Mouse (Mus musculus): ENCODE measurements around the gene Gm37240. TPM values are rescaled to one million over a fixed set of nuclear protein-coding genes. Genes with fewer than 3 reads are reported as not detected.

Gm37240 gene
- total and polyA plus RNA-seq, 3 experiments, result not detected

DNA sequence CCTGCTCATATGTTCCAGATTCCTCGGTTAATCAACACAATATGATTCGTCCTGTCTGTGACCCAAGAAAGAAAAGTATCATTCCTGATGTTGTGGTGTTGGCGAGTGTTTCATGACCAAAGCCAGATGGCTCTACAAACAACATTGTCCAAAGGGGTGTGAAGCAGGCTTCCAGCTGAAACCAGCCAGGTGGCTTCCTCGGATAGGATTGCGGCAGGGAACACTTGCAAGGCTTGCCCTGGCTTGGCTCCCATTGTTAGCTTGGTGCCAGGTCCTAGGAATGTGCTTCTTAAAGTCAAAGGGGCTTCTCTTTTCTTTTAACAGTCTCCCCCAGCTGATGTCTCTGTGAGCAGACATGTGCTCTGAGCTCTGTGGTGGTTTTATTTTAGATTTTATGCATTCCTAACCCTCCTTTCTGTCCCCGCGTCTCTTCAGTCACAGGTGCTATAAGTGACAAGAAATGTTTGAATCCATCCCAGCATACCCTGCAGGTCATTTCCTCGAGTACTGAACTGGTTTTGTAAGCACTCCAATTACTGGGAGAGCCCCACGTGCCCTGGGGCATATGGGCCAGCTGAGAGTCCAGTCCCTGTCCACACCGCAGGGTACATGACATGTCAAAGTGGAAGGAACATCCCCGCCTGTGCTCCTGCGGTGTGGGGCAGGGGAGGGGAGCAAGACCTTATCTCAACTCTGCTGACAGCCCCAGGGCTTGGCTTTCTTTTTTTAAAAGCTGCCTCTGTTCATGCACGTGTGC lies 509.2 kb downstream of the Gm37240 start:
- no peak for TF ChIP-seq CTCF (IDR thresholded peaks at IDR 0.05; ENCODE audit: low read depth, low read length)
- no peak for TF ChIP-seq GATA1 (IDR thresholded peaks at IDR 0.05; ENCODE audit: borderline replicate concordance, low read length)
- TF ChIP-seq TAL1 (conservative IDR thresholded peaks at IDR 0.05; ENCODE audit: low read depth, low read length), result no peak
- no peak for TF ChIP-seq POLR2AphosphoS5 (IDR thresholded peaks at IDR 0.05; ENCODE audit: insufficient replicate concordance, low read depth, low read length)
- TF ChIP-seq GATA2 (IDR thresholded peaks at IDR 0.05; ENCODE audit: borderline replicate concordance, low read depth, low read length), result no peak
- Histone ChIP-seq H3K36me3 (replicated peaks) (no peaks in the 10 kb centered on the region), H3K4me3 (ENCODE audit: low read depth, low read length) (no peak overlapping the region), H3K9me3 (replicated peaks) (no peaks in the 10 kb centered on the region), H3K4me1 (ENCODE audit: insufficient read depth, low read depth, low read length) (no peaks in the 10 kb centered on the region), H3K27me3 (ENCODE audit: insufficient read depth, low read length) (no peaks in the 10 kb centered on the region)
- DNase-seq (ENCODE audit: low spot score) (no peak), ATAC-seq (ENCODE audit: extremely low read depth, insufficient number of reproducible peaks, low FRiP score, poor library complexity, severe bottlenecking) (no peak)

DNA sequence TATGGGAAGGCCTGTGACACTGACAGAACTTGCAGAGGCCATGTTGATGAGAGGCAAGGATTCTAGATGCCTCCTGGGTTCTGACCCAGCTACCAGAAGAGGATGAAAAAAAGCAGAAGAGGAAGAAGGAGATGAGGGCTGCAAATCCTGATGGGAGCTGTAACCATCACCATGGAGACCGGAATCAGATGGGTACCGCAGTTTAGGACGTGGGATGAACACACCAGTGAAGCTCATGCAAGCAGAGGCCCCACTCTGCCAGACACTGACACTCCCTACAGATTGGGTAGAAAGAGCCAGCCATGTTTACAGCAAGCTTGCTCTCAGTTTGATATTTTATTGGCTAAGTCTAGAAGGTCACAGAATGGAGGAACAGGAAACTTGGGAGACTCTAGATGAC lies 509.8 kb downstream of the Gm37240 start:
- TF ChIP-seq GATA2 (IDR thresholded peaks at IDR 0.05; ENCODE audit: borderline replicate concordance, low read depth, low read length) (no peak), CTCF (IDR thresholded peaks at IDR 0.05; ENCODE audit: low read depth, low read length) (no peak), POLR2AphosphoS5 (IDR thresholded peaks at IDR 0.05; ENCODE audit: insufficient replicate concordance, low read depth, low read length) (no peak), GATA1 (IDR thresholded peaks at IDR 0.05; ENCODE audit: borderline replicate concordance, low read length) (no peak), TAL1 (conservative IDR thresholded peaks at IDR 0.05; ENCODE audit: low read depth, low read length) (no peak)
- ATAC-seq (ENCODE audit: extremely low read depth, insufficient number of reproducible peaks, low FRiP score, poor library complexity, severe bottlenecking) (no peak), DNase-seq (ENCODE audit: low spot score) (no peak)
- no peaks in the 10 kb centered on the region for H3K27me3 ChIP-seq (ENCODE audit: insufficient read depth, low read length)
- H3K9me3 ChIP-seq (replicated peaks), result no peaks in the 10 kb centered on the region
- no peak overlapping the region for H3K4me3 ChIP-seq (ENCODE audit: low read depth, low read length)
- H3K36me3 ChIP-seq (replicated peaks), result no peaks in the 10 kb centered on the region
- no peaks in the 10 kb centered on the region for H3K4me1 ChIP-seq (ENCODE audit: insufficient read depth, low read depth, low read length)

- ATAC-seq (ENCODE audit: extremely low read depth, insufficient number of reproducible peaks, low FRiP score, poor library complexity, severe bottlenecking) (no peak), DNase-seq (ENCODE audit: low spot score) (no peak)
- Histone ChIP-seq H3K27me3 (ENCODE audit: insufficient read depth, low read length) (no peaks in the 10 kb centered on the region), H3K4me3 (ENCODE audit: low read depth, low read length) (no peak overlapping the region), H3K4me1 (ENCODE audit: insufficient read depth, low read depth, low read length) (no peaks in the 10 kb centered on the region), H3K36me3 (replicated peaks) (no peaks in the 10 kb centered on the region), H3K9me3 (replicated peaks) (no peaks in the 10 kb centered on the region)
- TF ChIP-seq GATA2 (IDR thresholded peaks at IDR 0.05; ENCODE audit: borderline replicate concordance, low read depth, low read length) (no peak), POLR2AphosphoS5 (IDR thresholded peaks at IDR 0.05; ENCODE audit: insufficient replicate concordance, low read depth, low read length) (no peak), TAL1 (conservative IDR thresholded peaks at IDR 0.05; ENCODE audit: low read depth, low read length) (no peak), CTCF (IDR thresholded peaks at IDR 0.05; ENCODE audit: low read depth, low read length) (no peak), GATA1 (IDR thresholded peaks at IDR 0.05; ENCODE audit: borderline replicate concordance, low read length) (no peak)
Observed at GRCm38 (mm10) chr3:85376541-85376940, 510.8 kb downstream of the Gm37240 start.

DNA sequence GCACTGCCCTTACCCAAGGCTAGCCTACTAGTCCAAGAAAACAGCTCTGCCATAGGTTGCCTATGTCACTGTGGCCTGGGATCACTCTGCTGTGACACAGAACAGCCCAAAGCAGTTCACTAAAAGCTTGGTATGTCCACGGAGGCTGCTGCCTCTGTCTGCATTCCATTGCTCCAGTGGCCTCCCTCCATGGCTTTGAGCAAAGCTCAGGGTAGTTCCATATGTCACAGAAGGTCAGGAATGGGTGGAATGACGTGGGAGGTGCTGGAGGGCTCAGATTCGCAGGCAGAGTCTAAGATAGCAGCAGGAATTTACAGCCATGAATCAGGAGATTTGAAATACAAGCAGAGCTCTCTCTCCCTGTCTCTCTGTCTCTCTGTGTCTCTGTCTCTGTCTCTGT lies 514.3 kb downstream of the Gm37240 start:
- DNase-seq (ENCODE audit: low spot score), result no peak
- Histone ChIP-seq H3K4me1 (ENCODE audit: insufficient read depth, low read depth, low read length) (no peaks in the 10 kb centered on the region), H3K4me3 (ENCODE audit: low read depth, low read length) (no peak overlapping the region), H3K36me3 (replicated peaks) (no peaks in the 10 kb centered on the region), H3K9me3 (replicated peaks) (no peaks in the 10 kb centered on the region), H3K27me3 (ENCODE audit: insufficient read depth, low read length) (no peaks in the 10 kb centered on the region)
- ATAC-seq (ENCODE audit: extremely low read depth, insufficient number of reproducible peaks, low FRiP score, poor library complexity, severe bottlenecking), result no peak
- TF ChIP-seq TAL1 (conservative IDR thresholded peaks at IDR 0.05; ENCODE audit: low read depth, low read length) (no peak), CTCF (IDR thresholded peaks at IDR 0.05; ENCODE audit: low read depth, low read length) (no peak), GATA1 (IDR thresholded peaks at IDR 0.05; ENCODE audit: borderline replicate concordance, low read length) (no peak), POLR2AphosphoS5 (IDR thresholded peaks at IDR 0.05; ENCODE audit: insufficient replicate concordance, low read depth, low read length) (no peak), GATA2 (IDR thresholded peaks at IDR 0.05; ENCODE audit: borderline replicate concordance, low read depth, low read length) (no peak)

- no peaks in the 10 kb centered on the region for H3K9me3 ChIP-seq (replicated peaks)
- H3K27me3 ChIP-seq (ENCODE audit: insufficient read depth, low read length), result no peaks in the 10 kb centered on the region
- H3K36me3 ChIP-seq (replicated peaks), result no peaks in the 10 kb centered on the region
- TF ChIP-seq POLR2AphosphoS5 (IDR thresholded peaks at IDR 0.05; ENCODE audit: insufficient replicate concordance, low read depth, low read length) (no peak), GATA1 (IDR thresholded peaks at IDR 0.05; ENCODE audit: borderline replicate concordance, low read length) (no peak), CTCF (IDR thresholded peaks at IDR 0.05; ENCODE audit: low read depth, low read length) (no peak), GATA2 (IDR thresholded peaks at IDR 0.05; ENCODE audit: borderline replicate concordance, low read depth, low read length) (no peak), TAL1 (conservative IDR thresholded peaks at IDR 0.05; ENCODE audit: low read depth, low read length) (no peak)
- H3K4me1 ChIP-seq (ENCODE audit: insufficient read depth, low read depth, low read length), result no peaks in the 10 kb centered on the region
- no peak for ATAC-seq (ENCODE audit: extremely low read depth, insufficient number of reproducible peaks, low FRiP score, poor library complexity, severe bottlenecking)
- no peak for DNase-seq (ENCODE audit: low spot score)
- H3K4me3 ChIP-seq (ENCODE audit: low read depth, low read length), result no peak overlapping the region
Observed at GRCm38 (mm10) chr3:85369847-85370246, 517.5 kb downstream of the Gm37240 start.

GRCm38 (mm10) chr3:85369157-85369556 lies 518.2 kb downstream of the Gm37240 start:
- H3K4me3 ChIP-seq (ENCODE audit: low read depth, low read length), result no peak overlapping the region
- H3K27me3 ChIP-seq (ENCODE audit: insufficient read depth, low read length), result no peaks in the 10 kb centered on the region
- no peak for DNase-seq (ENCODE audit: low spot score)
- H3K36me3 ChIP-seq (replicated peaks), result no peaks in the 10 kb centered on the region
- H3K9me3 ChIP-seq (replicated peaks), result no peaks in the 10 kb centered on the region
- H3K4me1 ChIP-seq (ENCODE audit: insufficient read depth, low read depth, low read length), result no peaks in the 10 kb centered on the region
- TF ChIP-seq TAL1 (conservative IDR thresholded peaks at IDR 0.05; ENCODE audit: low read depth, low read length) (no peak), GATA1 (IDR thresholded peaks at IDR 0.05; ENCODE audit: borderline replicate concordance, low read length) (no peak), GATA2 (IDR thresholded peaks at IDR 0.05; ENCODE audit: borderline replicate concordance, low read depth, low read length) (no peak), CTCF (IDR thresholded peaks at IDR 0.05; ENCODE audit: low read depth, low read length) (no peak), POLR2AphosphoS5 (IDR thresholded peaks at IDR 0.05; ENCODE audit: insufficient replicate concordance, low read depth, low read length) (no peak)
- ATAC-seq (ENCODE audit: extremely low read depth, insufficient number of reproducible peaks, low FRiP score, poor library complexity, severe bottlenecking), result no peak
